Mouse (Mus musculus) mature B cell (primary cell): ENCODE measurements at regions not wholly inside any gene's neighbourhood (a gene's known extent, or its start where the extent isn't known, plus 50 kb on each side); places are given as distances from the start of the nearest gene placed in this dataset.

Source experiments
- in situ Hi-C: fragments of 300-500 bp; cut with MboI; formaldehyde crosslinking; loops from 2 replicates; pipeline ENCODE4 v1.14.3; 2019

GRCm38 (mm10) chr13:59874137-59874931 lies 51.4 kb upstream of the Tut7 start:
- in situ Hi-C loops: loop anchor here (25.0 kb wide), 1 partner anchor 863 kb away; no protein-coding TSS in a partner anchor
